Mouse (Mus musculus) heart, postnatal 0 days (tissue): ENCODE measurements around the gene Zfp446.

Experiments used
- CTCF ChIP-seq: IDR thresholded peaks from 2 replicates; pipeline ENCODE4 v1.5.1; 2016; ENCODE audit warnings: antibody characterized with exemption, control low read depth, low read depth
- EP300 ChIP-seq: IDR thresholded peaks from 2 replicates; pipeline ENCODE4 v1.6.1; 2016; ENCODE audit warnings: antibody characterized with exemption, low read depth

DNA sequence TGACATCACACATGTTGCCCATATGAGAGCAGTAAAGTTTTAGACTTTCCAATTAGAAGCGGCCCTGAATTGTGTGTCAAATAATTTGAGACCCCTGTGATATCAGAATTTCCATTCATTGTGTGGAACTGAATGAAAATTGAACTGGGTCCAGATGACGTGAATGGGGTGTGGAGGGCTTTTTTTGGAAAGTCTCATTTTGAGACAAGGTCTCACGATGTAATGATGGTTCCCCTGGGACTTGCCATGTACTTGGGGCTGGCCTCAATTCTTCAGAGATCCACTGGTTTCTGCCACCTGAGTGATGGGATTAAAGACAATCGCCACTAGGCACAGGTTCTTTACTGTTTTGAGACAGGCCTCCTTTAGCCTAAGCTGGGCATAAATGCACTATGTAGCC lies 37.0 kb upstream of the Zfp446 start:
- no peak for TF ChIP-seq CTCF
- no peak for TF ChIP-seq EP300
